Mouse (Mus musculus) midbrain, embryonic 10.5 days (tissue): ENCODE results near the gene Syt16. TPM values are rescaled to one million over a fixed set of nuclear protein-coding genes. Genes with fewer than 3 reads are reported as not detected.

Source experiments
- DNase-seq: peaks from one replicate; pipeline ENCODE4 v3.0.0-alpha.2; 2017; ENCODE audit warnings: low spot score
- H3K27ac ChIP-seq: fragments of 300-500 bp; sonication (generic); replicated peaks from 2 replicates; pipeline ENCODE4 v1.5.1; 2016; ENCODE audit warnings: mild to moderate bottlenecking
- H3K27me3 ChIP-seq: fragments of 300-500 bp; sonication (generic); 2 replicates; pipeline ENCODE4 v1.6.1; 2016; ENCODE audit warnings: low read depth, mild to moderate bottlenecking; ENCODE audit not compliant: poor library complexity, severe bottlenecking
- H3K36me3 ChIP-seq: fragments of 300-500 bp; sonication (generic); 2 replicates; pipeline ENCODE4 v1.6.1; 2016; ENCODE audit warnings: mild to moderate bottlenecking, moderate library complexity
- H3K4me1 ChIP-seq: fragments of 300-500 bp; sonication (generic); 2 replicates; pipeline ENCODE4 v1.6.1; 2016
- H3K4me3 ChIP-seq: fragments of 300-500 bp; sonication (generic); 2 replicates; pipeline ENCODE4 v1.5.1; 2016; ENCODE audit warnings: mild to moderate bottlenecking, moderate library complexity
- H3K9me3 ChIP-seq: fragments of 300-500 bp; sonication (generic); replicated peaks from 2 replicates; pipeline ENCODE4 v1.6.1; 2016; ENCODE audit warnings: mild to moderate bottlenecking
- WGBS: fragments of 180-500 bp; shearing (Covaris S2); methylation state at CpG from one replicate; pipeline ENCODE4 v1.1.7; 2016; 5-methylcytosine and 5-hydroxymethylcytosine counted together
- polyA plus RNA-seq: library from polyadenylated mRNA; unstranded; fragments of >200 nt; fragmentation: Nextera tagmentation; extraction: Ambion mirVana; gene quantifications from 2 replicates; pipeline ENCODE4 v1.2.1, GENCODE M21; 2016

The Syt16 gene
- polyA plus RNA-seq, 1 experiment from 2014 or later = 1.8 TPM

DNA sequence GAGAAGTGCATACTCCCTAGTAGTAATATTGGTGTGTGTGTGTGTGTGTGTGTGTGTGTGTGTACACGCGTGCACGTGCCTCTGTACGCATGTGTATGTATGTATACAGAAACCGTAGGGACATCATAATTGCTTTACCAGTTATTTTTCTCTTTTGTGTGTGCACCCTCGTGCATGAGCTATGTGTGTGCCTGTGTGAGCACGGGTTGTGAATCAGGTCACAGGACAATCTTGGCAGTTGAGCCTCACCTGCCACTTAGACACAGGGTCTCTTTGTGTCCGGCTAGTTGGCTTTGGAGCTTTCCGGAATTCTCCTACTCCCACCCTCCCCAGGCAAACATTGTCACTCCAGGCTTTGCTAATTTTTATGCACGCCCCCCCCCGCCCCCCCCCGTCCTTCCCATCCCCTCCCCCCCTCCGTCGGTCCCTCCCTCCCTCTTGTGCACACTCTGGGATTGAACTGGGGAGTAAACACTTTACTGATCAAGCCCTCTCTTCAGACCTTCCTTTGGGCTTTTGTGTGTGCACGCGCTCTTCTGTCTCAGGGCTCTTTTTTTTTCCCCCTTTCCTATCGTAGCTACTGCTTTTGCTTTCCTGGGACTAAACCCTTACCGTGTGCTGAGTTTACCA, 319.0 kb downstream of the Syt16 start, which contains the start of gene Gm11042:
Gene Gm11042 (minus strand): TSS at position 51 of the 630 bp plus-strand sequence.
- peak; percentile 48 for DNase-seq
- H3K4me3 ChIP-seq = peak within 1 kb of the TSS; percentile 57
- WGBS = 38% methylated on average over 15 of the region's 18 CpGs
- H3K27ac ChIP-seq = peak within 1 kb of the TSS; percentile 91
- H3K27me3 ChIP-seq = no peaks in the 10 kb centered on the region
- H3K4me1 ChIP-seq = peaks cover 14% of the 10 kb centered on the region
- H3K9me3 ChIP-seq = no peaks in the 10 kb centered on the region
- no peaks in the 10 kb centered on the region for H3K36me3 ChIP-seq

DNA sequence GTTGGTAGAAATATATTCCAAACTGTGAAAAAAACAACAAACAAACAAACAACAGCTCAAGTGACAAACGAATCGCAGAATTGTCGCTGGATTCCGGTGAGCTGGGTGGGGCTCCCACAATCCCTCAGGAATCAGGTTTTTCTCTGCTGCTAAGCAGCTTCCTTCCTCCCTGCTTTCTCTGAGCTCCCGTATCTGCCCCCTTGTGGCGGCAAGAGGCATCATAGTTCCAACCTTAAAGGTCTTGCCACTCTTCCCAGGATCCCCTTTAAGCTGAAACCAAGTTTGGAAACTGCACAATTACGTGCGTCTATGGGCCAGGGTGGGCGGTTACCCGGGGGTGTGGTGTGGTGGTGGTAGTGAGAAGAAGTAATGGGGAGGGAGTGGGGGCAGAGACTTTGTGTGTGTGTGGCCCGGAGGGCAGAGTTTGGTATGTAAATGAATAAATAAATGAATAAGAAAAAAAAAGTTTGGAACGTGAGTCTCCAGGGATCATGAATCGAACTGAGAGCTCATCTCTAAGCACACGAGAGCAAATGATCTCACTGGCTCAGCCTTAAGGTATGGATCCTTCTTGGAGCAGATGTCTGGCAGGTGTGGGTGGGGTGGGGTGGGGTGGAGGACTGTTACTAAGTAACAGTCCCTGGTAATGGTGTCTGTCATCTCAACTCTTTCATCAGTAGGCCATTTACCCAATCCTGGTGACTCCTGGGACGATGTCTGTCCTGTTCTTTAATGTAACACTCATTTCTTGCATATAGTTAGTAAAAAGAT, 319.7 kb downstream of the Syt16 start:
- no peaks in the 10 kb centered on the region for H3K27me3 ChIP-seq
- DNase-seq = peak; percentile 84
- H3K9me3 ChIP-seq = no peaks in the 10 kb centered on the region
- peaks cover 14% of the 10 kb centered on the region for H3K4me1 ChIP-seq
- H3K27ac ChIP-seq = peak overlapping the region; percentile 91
- WGBS = 19% methylated on average over 15 of the region's 15 CpGs
- no peaks in the 10 kb centered on the region for H3K36me3 ChIP-seq
- peak overlapping the region; percentile 57 for H3K4me3 ChIP-seq

DNA sequence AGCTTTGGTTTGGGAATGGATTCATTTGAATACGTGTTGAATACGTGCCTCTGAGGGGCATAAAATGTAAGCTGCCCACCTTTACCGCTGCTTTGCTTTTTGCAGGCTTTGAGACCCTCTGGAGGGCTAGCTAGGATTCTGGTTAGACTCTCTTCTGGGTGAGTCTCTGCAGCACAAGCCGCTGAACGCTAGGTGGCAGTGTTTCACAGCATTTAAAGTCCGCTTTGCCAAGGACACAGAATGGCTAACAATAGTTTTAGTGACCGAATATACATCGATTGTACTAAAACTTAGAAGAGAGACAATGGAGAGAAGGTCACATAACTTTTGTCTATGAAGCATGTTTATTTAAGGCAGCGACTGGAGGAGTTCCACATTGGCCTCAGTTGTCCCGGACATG, 322.9 kb downstream of the Syt16 start:
- 22% methylated on average over 10 of the region's 10 CpGs for WGBS
- Histone ChIP-seq H3K27ac (no peak overlapping the region), H3K27me3 (no peaks in the 10 kb centered on the region), H3K4me1 (peaks cover 8% of the 10 kb centered on the region), H3K9me3 (no peaks in the 10 kb centered on the region), H3K4me3 (no peak overlapping the region), H3K36me3 (no peaks in the 10 kb centered on the region)
- peak; percentile 69 for DNase-seq

DNA sequence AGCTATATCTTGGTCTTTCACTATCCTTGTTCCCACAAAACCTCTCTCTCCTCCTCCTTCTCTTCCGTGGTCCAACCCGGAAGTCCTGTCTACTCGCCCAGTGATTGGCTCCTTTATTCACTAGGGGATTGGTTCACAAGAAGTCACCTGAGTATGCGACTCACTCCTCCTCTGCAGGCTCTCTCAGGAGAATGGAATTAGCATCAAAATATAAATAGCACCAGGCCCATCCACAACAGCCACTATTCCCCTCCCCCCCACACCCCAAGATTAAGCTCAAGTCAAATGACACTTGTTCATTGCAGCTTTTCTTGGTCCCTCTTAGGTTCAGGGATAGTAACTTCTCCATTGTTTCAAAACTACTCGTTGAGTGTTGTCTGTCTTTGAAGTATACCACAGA, 324.5 kb downstream of the Syt16 start:
- Histone ChIP-seq H3K36me3 (no peaks in the 10 kb centered on the region), H3K4me3 (no peak overlapping the region), H3K27ac (no peak overlapping the region), H3K4me1 (0 out of 2 replicates have a peak, but pooled peaks cover 2% of the 10 kb centered on the region), H3K9me3 (no peaks in the 10 kb centered on the region), H3K27me3 (no peaks in the 10 kb centered on the region)
- WGBS = 78% methylated on average over 5 of the region's 5 CpGs
- DNase-seq = no peak

Other genes starting within 250 kb of the Syt16 start
- gene Hif1a, start 96.3 kb upstream of the Syt16 start, polyA plus RNA-seq = 83.3 and 95.0 TPM in 2 replicates
- 16.3 and 17.1 TPM in 2 replicates for gene Gm49321, start 60.0 kb upstream of the Syt16 start, polyA plus RNA-seq
- gene Snapc1, start 33.2 kb upstream of the Syt16 start, polyA plus RNA-seq = 22.5 and 22.8 TPM in 2 replicates